Mouse (Mus musculus): ENCODE results near the gene Nckap5. TPM values are rescaled to one million over a fixed set of nuclear protein-coding genes. Genes with fewer than 3 reads are reported as not detected.

The Nckap5 gene
- total and polyA plus RNA-seq, 3 experiments, result not detected

DNA sequence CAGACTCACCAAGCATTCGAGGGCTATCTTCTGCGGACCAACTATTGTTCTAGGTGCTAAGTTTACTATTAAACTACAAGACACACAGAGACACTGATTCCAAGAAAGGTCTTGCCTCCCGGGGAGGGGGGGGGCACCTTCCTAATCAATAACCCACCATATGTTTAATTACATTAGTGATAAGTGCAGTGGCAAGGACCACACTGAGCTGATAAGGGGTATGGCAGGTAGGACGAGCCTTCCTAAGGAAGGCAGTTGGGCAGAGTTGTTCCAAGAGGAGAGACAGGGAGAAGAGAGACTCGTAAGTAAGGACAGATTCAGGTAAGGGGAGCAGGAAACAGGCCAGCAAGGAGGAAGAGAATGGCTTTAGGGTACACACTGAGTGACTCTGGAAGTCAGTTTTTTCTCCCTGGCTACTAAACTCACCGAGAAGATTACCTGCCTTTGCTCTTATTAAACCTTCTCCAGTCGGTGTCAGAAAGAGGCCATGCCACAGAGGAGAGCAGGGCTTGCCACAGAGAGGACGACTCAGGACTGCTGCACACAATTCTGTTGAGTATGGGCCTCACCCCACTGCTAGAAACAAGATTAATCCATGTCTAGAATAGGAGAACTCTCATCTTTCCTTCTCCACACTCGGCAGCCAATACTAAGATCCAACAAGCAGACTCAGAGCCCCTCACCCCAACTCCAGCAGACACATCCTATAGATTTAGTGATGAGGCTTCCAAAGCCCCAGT, 104.8 kb downstream of the Nckap5 start:
- no peaks in the 10 kb centered on the region for H3K36me3 ChIP-seq (ENCODE audit: control insufficient read depth in 1 of 2, insufficient read depth in 2 of 2, low read length in 2 of 2)
- H3K9me3 ChIP-seq (replicated peaks; ENCODE audit: insufficient read depth, low read length), result no peaks in the 10 kb centered on the region
- DNase-seq (ENCODE audit: low read depth, low spot score), result no peak

DNA sequence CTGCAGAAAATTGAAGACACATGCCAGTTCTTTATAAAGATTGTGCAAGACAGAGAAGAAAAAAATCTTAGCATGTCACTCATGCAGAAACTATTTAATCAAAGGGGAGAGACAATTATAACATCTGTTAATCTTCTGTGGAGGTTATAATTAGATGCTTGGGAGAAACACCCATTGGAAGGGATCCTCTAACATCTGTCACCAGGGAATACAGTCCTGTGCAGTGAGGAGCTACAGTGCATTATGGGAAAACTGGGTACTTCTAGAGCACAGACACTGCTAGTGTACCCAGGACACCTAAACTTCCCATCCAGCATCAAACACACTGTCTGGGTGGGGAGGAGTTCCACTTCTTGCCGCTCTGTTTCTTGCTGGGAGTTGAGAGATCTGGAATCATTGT, 108.7 kb downstream of the Nckap5 start:
- Histone ChIP-seq H3K27ac (ENCODE audit: control insufficient read depth, low read depth, low read length) (no peak overlapping the region), H3K4me1 (ENCODE audit: control insufficient read depth in 1 of 2, insufficient read depth in 2 of 2, low read length in 2 of 2) (no peaks in the 10 kb centered on the region), H3K36me3 (ENCODE audit: control insufficient read depth in 1 of 2, insufficient read depth in 2 of 2, low read length in 2 of 2) (no peaks in the 10 kb centered on the region), H3K79me2 (ENCODE audit: control insufficient read depth, insufficient read depth, low read length, poor library complexity) (no peaks in the 10 kb centered on the region), H3K27me3 (ENCODE audit: control insufficient read depth in 1 of 2, insufficient read depth in 2 of 2, low read length in 2 of 2) (no peaks in the 10 kb centered on the region), H3K9me3 (replicated peaks; ENCODE audit: insufficient read depth, low read length) (no peaks in the 10 kb centered on the region), H3K4me3 (ENCODE audit: control insufficient read depth in 1 of 2, insufficient read depth in 1 of 2, low read depth in 2 of 2, low read length in 2 of 2) (no peak overlapping the region), H3K9ac (ENCODE audit: control insufficient read depth, low read depth, low read length, poor library complexity, severe bottlenecking) (no peak overlapping the region)
- TF ChIP-seq UBTF (IDR thresholded peaks at IDR 0.05; ENCODE audit: borderline replicate concordance, insufficient read depth, low read depth, low read length), result no peak
- no peak for TF ChIP-seq MAFK (IDR thresholded peaks at IDR 0.05; ENCODE audit: borderline replicate concordance, low read depth, low read length)
- no peak for TF ChIP-seq ELF1 (IDR thresholded peaks at IDR 0.05; ENCODE audit: low read depth, low read length)
- TF ChIP-seq MEF2A (IDR thresholded peaks at IDR 0.05; ENCODE audit: extremely low read depth, insufficient replicate concordance, low read depth, low read length, poor library complexity, severe bottlenecking), result no peak
- TF ChIP-seq EP300 (IDR thresholded peaks at IDR 0.05; ENCODE audit: low read depth in 1 of 2, low read length in 2 of 2), result no peak
- TF ChIP-seq RCOR1 (IDR thresholded peaks at IDR 0.05; ENCODE audit: low read depth, low read length), result no peak
- TF ChIP-seq ZMIZ1 (IDR thresholded peaks at IDR 0.05; ENCODE audit: low read depth, low read length), result no peak
- TF ChIP-seq JUND (IDR thresholded peaks at IDR 0.05; ENCODE audit: low read depth, low read length), result no peak
- TF ChIP-seq TCF12 (IDR thresholded peaks at IDR 0.05; ENCODE audit: low read depth, low read length), result no peak
- TF ChIP-seq MXI1 (IDR thresholded peaks at IDR 0.05; ENCODE audit: low read depth, low read length), result no peak
- TF ChIP-seq TBP (IDR thresholded peaks at IDR 0.05; ENCODE audit: low read depth, low read length), result no peak
- no peak for TF ChIP-seq USF2 (IDR thresholded peaks at IDR 0.05; ENCODE audit: borderline replicate concordance in 1 of 2, insufficient read depth in 1 of 2, low read depth in 1 of 2, low read length in 2 of 2)
- no peak for TF ChIP-seq NRF1 (IDR thresholded peaks at IDR 0.05; ENCODE audit: insufficient read depth, low read depth, low read length, poor library complexity, severe bottlenecking)
- TF ChIP-seq CHD2 (IDR thresholded peaks at IDR 0.05; ENCODE audit: low read length), result no peak
- TF ChIP-seq CHD1 (IDR thresholded peaks at IDR 0.05; ENCODE audit: low read depth, low read length), result no peak
- TF ChIP-seq HCFC1 (IDR thresholded peaks at IDR 0.05; ENCODE audit: low read depth, low read length), result no peak
- TF ChIP-seq POLR2AphosphoS5 (IDR thresholded peaks at IDR 0.05; ENCODE audit: borderline replicate concordance, low read depth, low read length), result no peak
- no peak for TF ChIP-seq POLR2AphosphoS2 (IDR thresholded peaks at IDR 0.05; ENCODE audit: low read length)
- TF ChIP-seq POLR2A (IDR thresholded peaks at IDR 0.05; ENCODE audit: control insufficient read depth in 1 of 2, insufficient read depth in 1 of 2, low read depth in 1 of 2, low read length in 2 of 2, poor library complexity in 1 of 2), result no peak
- no peak for DNase-seq (ENCODE audit: low read depth, low spot score)

More for the DNA sequence above, 104.8 kb downstream of the Nckap5 start:
- Histone ChIP-seq H3K27ac (ENCODE audit: control insufficient read depth, low read depth, low read length) (no peak overlapping the region), H3K4me3 (ENCODE audit: control insufficient read depth in 1 of 2, insufficient read depth in 1 of 2, low read depth in 2 of 2, low read length in 2 of 2) (no peak overlapping the region), H3K79me2 (ENCODE audit: control insufficient read depth, insufficient read depth, low read length, poor library complexity) (no peaks in the 10 kb centered on the region), H3K4me1 (ENCODE audit: control insufficient read depth in 1 of 2, insufficient read depth in 2 of 2, low read length in 2 of 2) (no peaks in the 10 kb centered on the region), H3K27me3 (ENCODE audit: control insufficient read depth in 1 of 2, insufficient read depth in 2 of 2, low read length in 2 of 2) (no peaks in the 10 kb centered on the region), H3K9ac (ENCODE audit: control insufficient read depth, low read depth, low read length, poor library complexity, severe bottlenecking) (no peak overlapping the region)
- TF ChIP-seq MAZ (IDR thresholded peaks at IDR 0.05; ENCODE audit: low read depth, low read length) (no peak), ETS1 (IDR thresholded peaks at IDR 0.05; ENCODE audit: low read depth, low read length) (no peak)

All from MEL (cell line).